Mouse (Mus musculus) liver, postnatal 0 days (tissue): ENCODE measurements around the gene 4930486L24Rik.

ENCODE experiments used
- CTCF ChIP-seq: sonication (generic); IDR thresholded peaks from 2 replicates; pipeline ENCODE4 v1.5.1; 2016; ENCODE audit warnings: antibody characterized with exemption, low read depth
- EP300 ChIP-seq: IDR thresholded peaks from 2 replicates; pipeline ENCODE4 v1.6.1; 2016; ENCODE audit warnings: antibody characterized with exemption, low read depth, mild to moderate bottlenecking

GRCm38 (mm10) chr13:60897328-60897727, 33.1 kb upstream of the 4930486L24Rik start, which contains the start of gene Ctla2b:
- TF ChIP-seq CTCF (no peak), EP300 (peak; percentile 83)
